Mouse (Mus musculus): ENCODE measurements at regions not wholly inside any gene's neighbourhood (a gene's known extent, or its start where the extent isn't known, plus 50 kb on each side); places are given as distances from the start of the nearest gene placed in this dataset.

- in situ Hi-C loops (cut with MboI; ENCODE audit: low pct_ligation_motif_present, low pct_unique_long_range_greater_than_20kb, low sequenced_read_pairs): no loop called here
Observed at GRCm38 (mm10) chr4:34128224-34128623, 78.2 kb upstream of the Spaca1 start.

GRCm38 (mm10) chr4:34146133-34146867, 96.3 kb upstream of the Spaca1 start:
- peak; percentile 21 for DNase-seq (ENCODE audit: extremely low read depth)
- in situ Hi-C loops (cut with MboI; ENCODE audit: low pct_ligation_motif_present, low pct_unique_long_range_greater_than_20kb, low sequenced_read_pairs): no loop called here
- TF ChIP-seq SIN3A (IDR thresholded peaks at IDR 0.05; ENCODE audit: low read length): no peak
- TF ChIP-seq ZNF384 (IDR thresholded peaks at IDR 0.05; ENCODE audit: low read depth, low read length): peak; percentile 50; the same call in 1 of the 2 replicates
- TF ChIP-seq ETS1 (conservative IDR thresholded peaks at IDR 0.05; ENCODE audit: low read depth, low read length): no peak
- no peaks in the 10 kb centered on the region for H3K79me2 ChIP-seq (replicated peaks; ENCODE audit: control insufficient read depth, extremely low read depth, insufficient read depth, poor library complexity, severe bottlenecking)
- dilution Hi-C loops (cut with MboI; ENCODE audit: extremely low pct_ligation_motif_present, extremely low pct_unique_long_range_greater_than_20kb, low sequenced_read_pairs): no loop called here
- no peak overlapping the region for H3K4me3 ChIP-seq (replicated peaks in 1 of 3; ENCODE audit: low read depth in 2 of 3, low read length in 2 of 3, poor library complexity in 1 of 3)
- H3K36me3 ChIP-seq (replicated peaks in 1 of 2; ENCODE audit: control insufficient read depth in 1 of 2, insufficient read depth in 1 of 2, low read length in 1 of 2): no peaks in the 10 kb centered on the region
- H3K4me2 ChIP-seq (ENCODE audit: insufficient read depth, low read depth, poor library complexity, severe bottlenecking): peak overlapping the region; percentile 31; the same call in 1 of the 2 replicates
- no peak overlapping the region for H3K27ac ChIP-seq (ENCODE audit: insufficient read depth, low read depth)
- no peaks in the 10 kb centered on the region for H3K9me3 ChIP-seq (replicated peaks; ENCODE audit: low read length)
- no peak overlapping the region for H3K9ac ChIP-seq (ENCODE audit: insufficient read depth, low read depth)
- H3K27me3 ChIP-seq (replicated peaks): no peaks in the 10 kb centered on the region
- H3K4me1 ChIP-seq (ENCODE audit: control insufficient read depth in 1 of 2, insufficient read depth in 2 of 2): peaks cover 6 to 19% of the 10 kb centered on the region in 2 experiments; a peak in 3 of 4 replicates

More at GRCm38 (mm10) chr4:34128224-34128623, 78.2 kb upstream of the Spaca1 start:
- Histone ChIP-seq H3K36me3 (replicated peaks in 1 of 2; ENCODE audit: control insufficient read depth in 1 of 2, insufficient read depth in 1 of 2, low read length in 1 of 2) (no peaks in the 10 kb centered on the region), H3K4me1 (ENCODE audit: control insufficient read depth in 1 of 2, insufficient read depth in 2 of 2) (no peaks in the 10 kb centered on the region), H3K4me3 (replicated peaks in 1 of 3; ENCODE audit: low read depth in 2 of 3, low read length in 2 of 3, poor library complexity in 1 of 3) (no peak overlapping the region), H3K79me2 (replicated peaks; ENCODE audit: control insufficient read depth, extremely low read depth, insufficient read depth, poor library complexity, severe bottlenecking) (no peaks in the 10 kb centered on the region), H3K9ac (ENCODE audit: insufficient read depth, low read depth) (no peak overlapping the region), H3K4me2 (ENCODE audit: insufficient read depth, low read depth, poor library complexity, severe bottlenecking) (no peak overlapping the region), H3K9me3 (replicated peaks; ENCODE audit: low read length) (no peaks in the 10 kb centered on the region), H3K27me3 (replicated peaks) (no peaks in the 10 kb centered on the region), H3K27ac (ENCODE audit: insufficient read depth, low read depth) (no peak overlapping the region)
- dilution Hi-C loops (cut with MboI; ENCODE audit: extremely low pct_ligation_motif_present, extremely low pct_unique_long_range_greater_than_20kb, low sequenced_read_pairs): no loop called here
- TF ChIP-seq RAD21 (IDR thresholded peaks at IDR 0.05; ENCODE audit: low read depth, low read length) (no peak), IRF4 (IDR thresholded peaks at IDR 0.05; ENCODE audit: low read depth, low read length) (no peak), NRF1 (IDR thresholded peaks at IDR 0.05; ENCODE audit: low read depth, low read length) (no peak), POLR2A (IDR thresholded peaks at IDR 0.05; ENCODE audit: low read depth, low read length) (no peak), MXI1 (IDR thresholded peaks at IDR 0.05; ENCODE audit: low read depth, low read length) (no peak), KAT2A (IDR thresholded peaks at IDR 0.05; ENCODE audit: insufficient replicate concordance, low read length) (no peak), MAFK (IDR thresholded peaks at IDR 0.05; ENCODE audit: insufficient replicate concordance, low read length) (no peak), GABPA (IDR thresholded peaks at IDR 0.05; ENCODE audit: insufficient replicate concordance, low read depth, low read length) (no peak), TCF12 (IDR thresholded peaks at IDR 0.05; ENCODE audit: low read depth, low read length) (no peak), TBP (conservative IDR thresholded peaks at IDR 0.05; ENCODE audit: low read depth, low read length) (no peak), BHLHE40 (IDR thresholded peaks at IDR 0.05; ENCODE audit: low read depth, low read length) (no peak), MAZ (IDR thresholded peaks at IDR 0.05; ENCODE audit: low read depth, low read length) (no peak)
- DNase-seq (ENCODE audit: extremely low read depth): no peak

Measured in CH12.LX (cell line).